Mouse (Mus musculus): ENCODE data around the gene Rbm20.

Rbm20 gene

DNA sequence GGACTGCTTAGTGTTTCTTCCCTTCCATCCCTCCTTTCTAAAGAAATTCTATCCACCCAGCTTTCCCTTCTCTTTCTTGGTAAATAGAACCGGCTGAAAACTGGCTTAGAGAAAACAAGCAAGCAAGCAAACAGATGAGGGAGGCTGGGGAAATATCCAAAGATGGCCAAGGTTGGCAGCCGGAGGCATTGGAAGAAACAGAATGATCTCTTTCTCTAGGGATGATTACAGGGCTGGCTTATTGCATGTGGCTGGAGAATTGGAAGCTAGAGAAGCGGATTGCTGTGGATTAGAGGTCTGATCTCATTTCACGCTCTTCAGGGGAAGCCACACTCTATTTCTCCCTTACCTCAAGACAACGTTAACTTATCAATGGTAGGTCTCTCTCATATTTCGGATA is 198.1 kb downstream of the Rbm20 start:
- CTCF ChIA-PET: interaction anchor here (0.6 kb wide), 1 partner anchor 43 kb away, joined by 15 read pairs; no protein-coding TSS in a partner anchor

DNA sequence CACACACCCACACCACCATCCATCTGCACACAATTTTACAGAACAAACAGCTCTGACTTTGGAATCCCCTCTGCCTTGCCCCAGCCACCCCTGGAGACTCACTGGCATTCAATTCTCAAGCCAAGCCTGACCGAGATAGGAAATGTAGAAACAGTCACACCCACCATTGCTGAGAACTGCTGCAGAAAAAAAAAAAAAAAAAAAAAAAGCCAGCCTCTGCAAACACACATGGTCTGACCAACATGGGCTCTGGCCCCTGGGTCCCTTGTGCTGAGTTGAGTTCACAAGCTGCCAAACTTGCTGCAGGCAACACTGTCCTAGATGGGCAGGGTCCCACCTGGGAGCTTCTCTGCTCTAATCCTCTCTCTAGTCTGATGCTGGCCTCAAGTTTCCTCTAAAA is 200.7 kb downstream of the Rbm20 start:
- CTCF ChIA-PET: no interaction called here

DNA sequence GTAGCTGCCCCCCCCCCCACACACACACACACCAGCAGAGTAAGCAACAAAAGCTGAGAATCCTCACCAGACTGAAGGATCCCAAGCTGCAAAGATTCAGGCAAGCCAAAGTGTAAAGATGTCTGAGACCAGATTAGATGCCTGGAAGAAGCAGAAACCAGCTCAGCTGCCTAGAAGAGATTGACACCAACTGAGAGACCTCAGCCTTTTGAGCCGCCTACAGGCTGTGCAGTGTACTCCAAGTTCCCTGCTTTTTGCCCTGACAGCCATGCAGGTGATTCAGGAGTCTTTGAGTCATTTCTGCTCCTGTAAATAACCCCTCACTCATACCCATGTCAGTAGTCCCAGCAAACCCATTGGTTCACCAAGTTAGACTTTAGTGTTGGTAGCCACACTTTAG is 203.4 kb downstream of the Rbm20 start:
- CTCF ChIA-PET: no interaction called here

DNA sequence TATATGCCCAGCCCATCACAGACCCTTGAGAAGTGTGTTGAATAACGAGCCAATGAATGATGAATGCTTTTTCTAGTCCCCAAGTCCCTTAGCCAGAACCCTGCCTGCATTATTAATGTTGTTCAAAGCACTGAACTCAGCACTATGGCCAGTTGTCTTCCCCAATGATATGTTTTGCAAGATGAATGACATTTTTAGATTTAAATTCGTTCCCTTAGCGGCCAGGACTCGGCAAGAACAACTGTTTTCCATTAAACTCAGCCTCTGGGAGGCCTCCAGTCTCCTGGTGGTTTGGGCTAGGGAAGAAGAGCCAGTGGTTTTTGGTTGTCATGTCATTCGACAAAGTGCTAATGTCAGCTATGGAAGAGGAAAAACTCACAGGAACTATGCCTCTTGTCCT is 204.7 kb downstream of the Rbm20 start:
- CTCF ChIA-PET: no interaction called here

DNA sequence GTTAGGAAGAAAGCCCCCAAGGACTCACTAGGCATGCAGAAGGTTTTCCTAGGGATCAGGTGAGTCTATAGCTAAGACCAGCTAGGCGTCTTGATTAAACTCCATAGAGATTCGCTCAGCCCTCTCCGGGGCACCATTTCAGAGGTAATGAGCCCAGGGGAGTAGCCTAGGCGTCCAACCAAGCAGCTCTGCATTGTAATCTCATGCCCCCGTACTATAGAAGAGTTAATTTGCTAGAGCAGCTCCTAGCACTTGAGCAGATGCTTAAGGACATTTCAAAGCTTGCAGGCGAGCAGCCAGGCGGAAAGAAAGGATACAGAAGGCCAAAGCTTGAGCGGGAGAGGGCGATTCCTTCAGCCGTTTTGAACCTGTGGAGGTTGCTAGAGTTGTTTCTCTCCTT is 208.3 kb downstream of the Rbm20 start:
- CTCF ChIA-PET: no interaction called here

DNA sequence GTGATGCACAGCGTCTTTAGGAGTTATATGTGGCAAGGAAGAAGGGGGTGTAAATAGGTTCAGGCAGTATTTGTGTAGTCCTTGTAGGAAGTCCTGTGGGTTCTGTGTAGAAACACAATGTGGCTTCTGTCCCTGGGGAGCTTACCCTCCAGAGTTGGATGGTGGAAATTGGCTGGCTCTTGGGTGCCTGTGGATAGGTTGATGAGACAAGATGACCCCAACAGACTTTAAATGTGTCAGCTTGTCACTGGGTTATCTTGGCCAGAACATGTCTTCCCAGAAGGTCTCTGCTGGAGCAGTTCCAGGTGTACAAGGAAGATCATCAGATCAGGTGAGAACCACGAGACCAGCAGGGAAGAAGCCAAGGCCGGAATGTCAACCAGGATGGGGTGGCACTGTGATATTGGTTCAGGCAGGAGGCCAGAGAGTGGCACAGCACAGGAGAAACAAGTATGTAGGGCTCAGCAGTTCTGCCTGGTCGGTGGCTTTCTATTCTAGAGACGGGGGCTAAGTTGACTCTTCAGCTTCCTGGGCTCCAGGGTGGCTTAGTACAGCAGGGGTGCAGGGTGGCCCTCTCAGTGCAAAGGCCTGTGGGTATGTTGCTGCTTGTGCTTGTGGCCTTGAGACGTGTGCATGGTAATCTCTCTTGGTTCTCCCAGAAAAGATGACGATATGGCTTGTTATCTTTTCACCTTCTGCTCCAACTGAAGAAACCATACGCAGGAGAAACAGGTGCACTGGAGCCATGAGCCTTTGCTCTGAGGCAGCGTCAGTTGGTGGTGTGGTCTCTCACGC is 209.7 kb downstream of the Rbm20 start:
- CTCF ChIA-PET: interaction anchor here (0.7 kb wide), 1 partner anchor 13 kb away, joined by 5 read pairs; no protein-coding TSS in a partner anchor

DNA sequence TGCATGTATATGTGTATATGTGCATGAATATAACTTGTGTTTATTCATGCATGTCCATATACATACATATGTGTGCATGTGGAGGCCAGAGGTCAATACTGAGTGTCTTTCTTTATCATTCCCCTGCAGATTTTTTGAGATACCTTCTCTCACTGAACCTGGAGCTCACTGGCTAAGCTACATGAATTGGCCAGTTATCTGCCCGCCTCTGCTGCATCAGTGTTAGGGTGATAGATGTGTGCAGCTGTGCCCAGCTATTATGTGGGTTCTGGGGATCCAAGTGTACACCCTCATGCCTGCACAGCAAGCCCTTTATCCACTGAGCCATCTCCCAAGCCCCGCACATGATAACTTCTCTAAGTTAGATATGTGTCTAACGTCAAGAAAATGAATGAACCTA is 210.7 kb downstream of the Rbm20 start:
- CTCF ChIA-PET: interaction anchor here (0.7 kb wide), 1 partner anchor 1620 kb away, joined by 4 read pairs; no protein-coding TSS in a partner anchor

DNA sequence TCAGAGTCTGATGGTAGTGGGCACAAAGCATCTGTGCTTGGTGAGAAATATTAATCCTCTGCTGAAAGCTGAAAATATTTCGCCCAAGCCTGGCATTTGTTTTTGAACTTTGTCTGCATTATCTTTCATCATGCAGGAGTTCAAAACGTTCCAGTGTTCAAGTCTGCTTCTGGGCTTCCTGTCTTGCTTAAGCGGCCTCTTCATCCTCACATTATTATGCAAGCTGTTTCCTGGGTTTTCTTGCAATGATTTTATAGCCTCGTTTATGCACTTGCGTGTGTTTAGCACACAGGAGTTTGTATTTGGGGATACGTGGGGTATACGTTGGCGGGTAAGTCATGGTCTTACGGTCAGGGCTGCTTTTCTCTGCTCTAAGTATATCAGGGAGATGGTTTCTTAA is 211.2 kb downstream of the Rbm20 start:
- CTCF ChIA-PET: interaction anchor here (0.7 to 1.2 kb wide), 2 partner anchors 9 to 1619 kb away, joined by 4 read pairs; no protein-coding TSS in a partner anchor

DNA sequence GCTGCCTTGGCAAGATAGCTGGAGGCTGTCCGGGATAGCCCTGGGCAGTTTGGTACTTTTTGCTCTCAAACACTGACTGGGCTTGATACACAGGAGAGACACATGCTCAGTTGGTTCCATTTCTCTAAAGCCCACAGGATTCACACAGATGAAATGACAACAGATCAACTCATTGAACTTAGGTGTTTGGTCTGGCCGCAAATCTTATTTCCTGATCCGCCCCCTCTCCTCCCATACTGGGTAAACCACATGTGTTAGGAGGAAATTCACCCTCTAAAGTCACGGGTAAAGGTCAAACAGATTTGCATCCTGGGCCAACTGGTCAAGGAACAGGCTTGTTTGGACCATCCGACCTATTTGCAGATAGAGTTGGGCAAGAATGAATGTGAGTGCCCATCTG is 212.4 kb downstream of the Rbm20 start:
- CTCF ChIA-PET: no interaction called here

DNA sequence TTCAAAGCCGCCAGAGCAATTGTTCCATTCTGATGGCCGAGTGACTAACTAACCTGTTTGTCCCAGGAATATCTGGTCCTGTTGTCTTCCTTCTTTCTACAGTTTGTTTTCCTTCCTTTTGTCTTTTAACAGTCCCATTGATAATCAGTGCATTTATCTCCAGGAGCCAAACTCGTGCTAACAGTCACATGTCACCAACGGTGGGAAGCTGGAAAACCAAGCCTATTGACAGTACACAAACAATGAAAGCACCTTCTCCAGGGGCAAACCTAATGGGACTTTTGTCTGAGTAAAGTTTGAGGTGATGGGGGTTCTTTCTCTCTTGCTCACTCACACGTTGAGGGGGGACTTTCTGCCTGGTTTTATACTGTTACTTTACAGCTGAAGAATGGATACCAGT is 213.2 kb downstream of the Rbm20 start:
- CTCF ChIA-PET: no interaction called here

DNA sequence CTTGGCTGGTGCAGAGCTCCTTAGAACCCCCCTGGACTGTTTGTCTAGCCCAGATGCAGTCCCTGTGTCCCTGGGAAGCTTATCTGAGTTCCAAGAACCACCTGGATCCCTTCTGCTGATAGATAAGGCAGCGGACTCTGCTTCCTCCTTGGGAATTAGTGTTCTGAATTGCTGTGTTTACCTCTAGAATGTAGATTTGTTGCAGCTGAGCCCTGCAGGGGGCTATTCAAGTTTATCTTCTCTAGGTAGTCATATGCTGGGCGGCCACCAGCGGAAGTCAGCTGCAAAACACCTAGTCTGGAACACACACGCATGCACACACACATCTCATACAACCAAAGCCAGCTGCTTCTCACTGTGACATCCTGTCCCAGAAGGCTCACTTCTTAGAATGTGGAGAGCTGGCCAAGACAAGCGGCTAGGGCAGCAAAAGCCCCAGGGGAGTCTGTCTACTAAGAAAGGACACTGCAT is 213.7 kb downstream of the Rbm20 start:
- CTCF ChIA-PET: interaction anchor here (0.6 kb wide), 1 partner anchor 12 kb away, joined by 8 read pairs; no protein-coding TSS in a partner anchor

DNA sequence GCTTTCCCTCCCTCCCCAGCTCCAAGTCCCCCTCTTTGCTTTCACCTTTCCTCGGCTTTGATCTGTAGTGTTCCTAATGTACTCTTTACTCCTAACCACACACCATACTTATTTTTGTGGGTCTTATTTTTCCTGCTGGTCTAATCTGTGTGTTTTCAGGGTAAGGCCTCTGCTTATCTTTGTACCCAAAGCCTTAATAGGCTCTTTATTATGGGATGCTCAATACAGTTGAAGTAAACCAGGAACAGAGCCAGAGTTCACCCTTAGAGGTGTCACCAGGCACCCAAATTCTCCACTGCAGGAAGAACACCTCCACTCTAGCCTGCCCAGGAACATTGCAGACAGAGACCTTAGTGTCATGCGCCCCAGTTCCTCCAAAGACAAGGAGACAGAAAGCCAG is 214.5 kb downstream of the Rbm20 start:
- CTCF ChIA-PET: no interaction called here

DNA sequence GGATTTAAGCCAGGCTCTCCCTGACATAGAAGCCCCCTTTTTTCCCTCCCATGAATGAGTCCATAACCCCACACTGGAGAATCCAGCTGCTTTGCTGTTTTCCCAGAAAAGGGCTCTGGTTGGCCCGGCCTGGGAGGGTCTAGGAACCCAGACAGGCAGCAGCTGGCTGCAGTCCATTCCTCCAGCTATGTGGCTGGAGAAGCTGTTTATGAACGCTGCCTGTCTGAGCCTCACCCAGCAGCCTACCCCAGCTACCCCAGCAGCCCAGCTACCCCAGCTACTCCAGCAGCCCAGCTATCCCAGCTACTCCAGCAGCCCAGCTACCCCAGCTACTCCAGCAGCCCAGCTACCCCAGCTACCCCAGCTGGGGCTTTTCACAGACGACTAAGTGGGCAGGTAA is 215.0 kb downstream of the Rbm20 start, which contains the start of gene Pdcd4:
Pdcd4 (plus strand) TSS at position 171 of the 400 bp plus-strand sequence.
- CTCF ChIA-PET: no interaction called here

DNA sequence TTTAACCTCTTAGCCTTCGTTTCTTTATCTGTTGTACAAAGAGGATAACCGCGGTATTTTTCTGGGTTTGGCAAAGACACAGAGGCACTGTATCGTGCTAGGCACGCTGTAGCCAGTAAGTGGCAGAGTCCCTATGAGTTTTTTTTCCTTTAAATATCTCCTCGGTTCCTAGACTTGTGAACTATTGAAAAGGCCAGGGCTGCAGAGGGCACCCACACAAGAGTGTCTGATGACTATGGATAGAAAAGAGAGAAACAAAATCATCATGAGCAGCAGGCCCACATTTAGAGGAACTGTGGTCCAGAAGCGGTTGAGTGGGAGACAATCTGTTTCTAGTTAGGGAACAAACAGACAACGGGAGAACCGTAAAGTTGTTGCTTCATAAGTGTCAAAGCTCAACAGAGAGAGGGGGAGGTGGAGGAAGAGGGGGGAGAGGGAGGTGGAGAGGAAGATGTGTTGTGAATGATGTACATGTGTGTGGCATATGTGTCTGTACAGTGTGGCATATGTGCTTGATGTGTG is 215.8 kb downstream of the Rbm20 start:
- CTCF ChIA-PET: interaction anchor here (0.5 to 1.0 kb wide), 3 partner anchors 9 to 43 kb away, joined by 3 to 8 read pairs (median 3); no protein-coding TSS in a partner anchor

DNA sequence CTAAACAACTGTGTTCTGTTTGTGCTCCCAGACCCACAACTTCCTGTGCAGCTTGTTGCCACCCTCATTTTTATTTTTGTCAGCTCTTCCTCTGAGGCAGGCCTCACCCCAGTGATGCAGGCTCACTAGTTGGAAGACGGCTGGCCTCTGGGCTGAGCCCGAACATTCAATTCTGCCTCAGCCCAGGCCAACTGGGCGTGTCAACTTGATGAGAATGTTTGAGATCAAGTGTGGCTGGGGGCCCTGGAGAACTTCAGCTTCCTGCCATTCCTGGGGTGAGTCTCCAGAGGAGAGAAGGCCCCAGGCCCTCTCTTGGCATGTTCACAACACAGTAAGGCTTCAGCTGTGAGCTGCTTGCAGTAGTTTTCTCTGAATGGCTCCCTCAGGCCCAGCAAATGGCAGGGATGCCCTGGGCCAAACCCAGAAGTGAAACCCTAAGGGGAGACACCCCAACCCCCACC is 216.6 kb downstream of the Rbm20 start:
- CTCF ChIA-PET: interaction anchor here (0.5 to 1.0 kb wide), 3 partner anchors 8 to 42 kb away, joined by 3 to 15 read pairs (median 3); no protein-coding TSS in a partner anchor

DNA sequence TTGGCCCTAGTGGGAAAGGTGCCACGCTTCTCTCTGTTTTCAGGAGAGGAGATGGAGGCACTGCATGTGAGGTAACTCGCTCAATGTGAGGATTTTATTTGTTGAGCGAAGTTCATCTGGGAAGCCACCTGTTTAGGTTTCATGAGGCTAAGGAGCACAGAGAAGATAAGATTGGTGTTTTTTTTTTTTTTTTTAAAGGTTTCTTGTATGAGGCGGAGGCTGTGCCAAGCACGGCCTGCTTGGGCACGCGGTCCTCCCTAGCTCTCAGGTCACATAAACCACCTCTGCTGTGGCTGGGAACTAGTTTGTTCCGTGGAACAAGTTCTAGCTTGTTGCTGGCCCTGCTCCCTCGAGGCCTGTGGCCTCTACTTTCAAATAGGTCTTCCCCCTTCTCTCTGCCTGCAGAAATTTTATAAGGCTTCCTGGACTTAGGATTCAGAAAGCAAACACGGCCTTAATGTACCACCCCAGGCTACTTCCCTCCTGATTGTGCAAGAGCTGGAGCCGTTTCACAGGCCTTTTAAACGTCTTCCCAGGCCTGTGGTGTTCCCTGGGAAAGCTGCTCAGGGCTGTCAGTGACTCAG is 217.5 kb downstream of the Rbm20 start:
- CTCF ChIA-PET: interaction anchor here (0.6 kb wide), 1 partner anchor 87 kb away, joined by 10 read pairs; no protein-coding TSS in a partner anchor

DNA sequence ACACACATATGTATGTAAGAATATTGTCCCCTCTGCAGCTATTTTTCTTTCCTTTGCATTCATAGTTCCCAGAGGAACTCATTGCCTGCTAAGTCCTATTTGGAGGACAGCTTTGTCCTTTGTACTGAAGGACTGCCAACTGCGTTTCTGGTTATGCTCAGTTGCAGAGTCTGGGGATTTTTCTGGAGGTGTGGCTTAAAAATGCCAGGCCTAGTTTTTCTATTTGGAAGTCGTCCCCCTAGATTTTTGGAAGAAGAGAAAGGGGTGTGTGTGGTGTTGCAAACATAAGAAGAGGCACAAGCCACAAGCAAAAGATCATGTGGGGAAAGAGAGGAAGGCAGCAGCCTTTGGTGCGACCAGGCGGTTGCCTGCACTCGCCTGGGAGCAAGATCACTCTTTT is 220.9 kb downstream of the Rbm20 start:
- CTCF ChIA-PET: no interaction called here

DNA sequence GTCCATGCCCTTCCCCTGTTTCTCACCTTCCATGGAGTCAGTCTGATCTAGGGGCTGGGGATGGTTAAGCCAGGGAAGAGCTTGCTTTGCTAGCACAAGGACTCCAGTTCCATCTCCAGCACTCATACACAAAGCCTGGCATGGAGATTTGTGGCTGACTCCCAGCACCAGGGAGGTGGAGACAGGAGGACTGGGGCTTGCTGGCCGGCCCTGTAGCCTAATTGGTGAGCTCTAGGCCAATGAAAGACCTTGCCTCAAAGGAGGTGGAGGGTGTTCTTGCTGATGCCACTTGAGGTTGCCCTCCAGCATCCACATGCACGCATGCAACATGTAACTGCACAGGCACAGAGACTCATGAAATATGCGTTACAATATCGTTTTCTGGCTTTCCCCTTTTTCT is 221.4 kb downstream of the Rbm20 start:
- CTCF ChIA-PET: no interaction called here

DNA sequence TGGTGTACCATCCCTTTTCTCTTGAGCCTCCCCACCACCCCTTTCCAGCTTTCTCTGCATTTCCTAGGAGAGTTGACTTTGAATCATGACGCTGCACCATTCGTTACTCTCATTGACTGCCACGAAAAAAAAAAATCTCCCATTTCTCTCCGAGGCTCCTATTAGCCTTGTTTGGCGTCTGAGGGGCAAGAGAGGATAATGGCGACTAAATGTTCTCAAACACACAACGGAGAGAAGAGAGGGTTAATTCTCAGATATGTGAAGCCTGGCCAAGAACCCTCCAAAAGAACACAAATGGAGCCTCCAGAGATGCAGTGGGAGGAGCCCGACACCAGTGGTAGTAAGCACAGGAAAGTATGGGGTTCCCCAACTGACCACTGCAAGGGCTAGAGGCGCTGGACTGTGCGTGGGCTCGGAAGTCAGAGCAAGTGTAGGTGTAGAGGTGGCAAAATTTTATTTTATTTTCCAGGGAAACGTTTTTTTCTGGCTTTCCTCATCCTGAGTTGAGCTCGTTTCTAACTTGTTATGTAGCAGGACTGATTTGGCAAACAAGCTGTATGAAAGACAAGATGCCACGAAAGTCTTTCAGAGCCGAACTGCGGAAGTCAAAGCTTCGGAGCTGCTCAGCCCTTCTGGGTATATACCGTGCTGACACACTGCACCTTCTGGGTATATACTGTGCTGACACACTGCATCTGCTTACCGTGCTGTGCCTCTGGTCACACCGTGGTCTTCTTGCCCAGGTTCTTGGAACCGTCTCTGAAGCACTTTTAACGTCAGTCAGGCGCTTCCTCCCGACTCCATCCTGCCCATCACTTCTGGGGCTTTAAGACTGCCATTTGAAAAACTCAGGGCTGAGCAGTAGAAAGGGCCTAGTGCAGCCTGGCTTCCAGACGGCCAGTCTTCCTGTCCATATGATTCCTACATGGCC is 222.1 kb downstream of the Rbm20 start:
- CTCF ChIA-PET: no interaction called here

DNA sequence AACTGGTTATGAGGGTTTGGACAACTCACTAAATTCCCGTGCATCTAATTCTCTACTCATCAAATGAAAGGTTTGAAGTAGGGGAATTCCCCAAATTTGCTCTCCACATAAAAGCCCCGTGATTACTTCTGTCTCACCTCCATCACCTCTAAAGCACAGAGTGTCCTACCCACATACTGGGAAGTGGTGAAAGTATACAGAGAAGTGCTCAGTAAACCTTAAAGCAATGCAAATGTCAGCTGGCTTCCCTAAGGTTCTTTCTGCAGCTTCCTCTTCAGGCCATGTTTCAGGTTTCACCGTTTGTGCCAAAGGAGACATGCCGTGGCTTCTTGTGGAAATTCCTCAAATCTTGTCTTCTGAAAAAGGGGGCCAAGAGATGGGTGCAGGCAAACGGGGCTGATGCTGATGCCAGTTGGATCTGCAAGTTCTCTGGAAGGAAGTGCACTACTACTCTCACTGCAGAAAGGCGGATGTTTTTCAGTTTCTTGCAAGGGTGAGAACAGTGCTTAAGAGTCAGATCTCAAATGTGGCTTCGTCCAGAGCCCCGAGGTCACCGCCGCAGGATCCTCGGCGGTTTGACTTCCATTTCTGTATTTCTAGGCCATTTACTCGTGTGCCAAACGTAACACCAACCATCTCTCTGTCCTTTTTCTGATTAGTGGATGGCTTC is 223.0 kb downstream of the Rbm20 start:
- CTCF ChIA-PET: no interaction called here
